Mouse (Mus musculus) heart, postnatal 10 days (tissue): Measurements from ENCODE around the gene Batf2. TPM values are rescaled to one million over a fixed set of nuclear protein-coding genes. Genes with fewer than 3 reads are reported as not detected.

Experiments used
- DNase-seq, 2 experiments: peaks; one replicate each; pipeline ENCODE4 v3.0.0; 2021
- intact Hi-C: fragments of 180-260 bp; cut with DNase I; formaldehyde crosslinking; loops from one replicate; pipeline ENCODE4 v1.15.1; 2025
- total RNA-seq, 2 experiments: library from RNA; stranded (reverse); gene quantifications; 2 replicates each; pipeline ENCODE4 v1.2.3; 2021

Batf2 gene
- total RNA-seq, 2 experiments from 2014 or later, result 0.31 to 0.32 TPM

GRCm38 (mm10) chr19:6216046-6216705 lies 75.4 kb downstream of the Batf2 start:
- DNase-seq, result no peak
- intact Hi-C loops, result no loop called here

GRCm38 (mm10) chr19:6218606-6219005 lies 77.8 kb downstream of the Batf2 start:
- intact Hi-C loops, result no loop called here
- DNase-seq, result no peak

Other genes with a start within 250 kb of the Batf2 start
- 1 to 10 TPM; 1.1 to 1.2 TPM for gene Tigd3, start 246.8 kb upstream of the Batf2 start, total RNA-seq
- 100 to 1,000 TPM; 100 to 101 TPM for gene Dpf2, start 228.0 kb upstream of the Batf2 start, total RNA-seq
- 10 to 100 TPM; 14.0 to 16.0 TPM for gene Cdc42ep2, start 216.2 kb upstream of the Batf2 start, total RNA-seq
- gene Pola2, start 176.8 kb upstream of the Batf2 start, total RNA-seq, result 10 to 100 TPM; 21.1 TPM
- not detected for gene Slc22a20, start 154.8 kb upstream of the Batf2 start, total RNA-seq
- 10 to 100 TPM; 32.6 to 37.8 TPM for gene Capn1, start 125.1 kb upstream of the Batf2 start, total RNA-seq
- gene Syvn1, start 94.4 kb upstream of the Batf2 start, total RNA-seq, result 10 to 100 TPM; 19.5 TPM
- 10 to 100 TPM; 41.7 to 46.7 TPM for gene Mrpl49, start 83.2 kb upstream of the Batf2 start, total RNA-seq
- 100 to 1,000 TPM; 738 to 768 TPM for gene Fau, start 83.1 kb upstream of the Batf2 start, total RNA-seq
- gene Znhit2, start 79.8 kb upstream of the Batf2 start, total RNA-seq, result 10 to 100 TPM; 13.6 to 13.9 TPM
- gene Tm7sf2, start 72.6 kb upstream of the Batf2 start, total RNA-seq, result 1 to 10 TPM; 2.7 to 2.9 TPM
- gene Vps51, start 63.8 kb upstream of the Batf2 start, total RNA-seq, result 10 to 100 TPM; 36.4 TPM
- not detected for gene Tmem262, start 61.0 kb upstream of the Batf2 start, total RNA-seq
- gene Gm28374, start 58.7 kb upstream of the Batf2 start, total RNA-seq, result not detected
- 10 to 100 TPM; 24.4 to 26.3 TPM for gene Zfpl1, start 56.0 kb upstream of the Batf2 start, total RNA-seq
- 1 to 10 TPM; 3.8 to 5.0 TPM for gene Cdca5, start 56.0 kb upstream of the Batf2 start, total RNA-seq
- gene AC131692.1, start 46.6 kb upstream of the Batf2 start, total RNA-seq, result under 1 TPM in 1 of 2 experiments, not detected in 1; 0.43 TPM
- under 1 TPM; 0.10 to 0.17 TPM for gene Naaladl1, start 35.2 kb upstream of the Batf2 start, total RNA-seq
- gene Sac3d1, start 22.3 kb upstream of the Batf2 start, total RNA-seq, result 10 to 100 TPM; 10.2 to 13.9 TPM
- gene Snx15, start 12.7 kb upstream of the Batf2 start, total RNA-seq, result 10 to 100 TPM; 12.5 to 12.6 TPM
- gene Arl2, start 565 bp downstream of the Batf2 start, total RNA-seq, result 10 to 100 TPM; 60.5 to 63.5 TPM
- not detected for gene Majin, start 43.4 kb downstream of the Batf2 start, total RNA-seq
- not detected for gene Gpha2, start 85.4 kb downstream of the Batf2 start, total RNA-seq
- gene Ppp2r5b, start 94.9 kb downstream of the Batf2 start, total RNA-seq, result 10 to 100 TPM; 30.7 to 31.7 TPM
- 10 to 100 TPM; 17.7 to 19.0 TPM for gene Atg2a, start 100.7 kb downstream of the Batf2 start, total RNA-seq
- gene Ehd1, start 135.7 kb downstream of the Batf2 start, total RNA-seq, result 100 to 1,000 TPM; 129 to 181 TPM
- 1 to 10 TPM; 9.6 to 9.9 TPM for gene Cdc42bpg, start 165.5 kb downstream of the Batf2 start, total RNA-seq
- gene Men1, start 194.0 kb downstream of the Batf2 start, total RNA-seq, result 10 to 100 TPM; 18.6 to 21.8 TPM
- gene Map4k2, start 200.2 kb downstream of the Batf2 start, total RNA-seq, result 10 to 100 TPM; 52.3 to 52.4 TPM
- 100 to 1,000 TPM; 118 to 143 TPM for gene Sf1, start 222.7 kb downstream of the Batf2 start, total RNA-seq
- gene Pygm, start 243.4 kb downstream of the Batf2 start, total RNA-seq, result 100 to 1,000 TPM; 622 to 693 TPM